Mouse (Mus musculus) brown adipose tissue, adult 24 weeks (tissue): ENCODE data around the gene Mrps18a. TPM values are rescaled to one million over a fixed set of nuclear protein-coding genes. Genes with fewer than 3 reads are reported as not detected.
A peak's percentile ranks its signal among the peaks of the same experiment; 100 is the strongest.

Source experiments
- H3K27ac ChIP-seq: fragments of 200-500 bp; replicated peaks from 2 replicates; pipeline ENCODE4 v1.5.1; 2012; ENCODE audit warnings: low read depth, mild to moderate bottlenecking, low read length
- H3K4me1 ChIP-seq: fragments of 200-500 bp; 2 replicates; pipeline ENCODE4 v1.6.1; 2012; ENCODE audit warnings: low read length, mixed read lengths; ENCODE audit not compliant: control insufficient read depth, insufficient read depth, insufficient read length
- H3K4me3 ChIP-seq: fragments of 200-500 bp; 2 replicates; pipeline ENCODE4 v1.5.1; 2012; ENCODE audit warnings: low read depth, mild to moderate bottlenecking, low read length, moderate library complexity; ENCODE audit not compliant: insufficient read depth
- polyA plus RNA-seq: library from polyadenylated mRNA; stranded (reverse); fragments of >200 nt; gene quantifications from 2 replicates; pipeline ENCODE4 v1.2.4, GENCODE M21; 2012; ENCODE audit not compliant: missing spikeins, insufficient read depth, insufficient read length

Gene Mrps18a
- polyA plus RNA-seq, 1 experiment: 150 TPM

DNA sequence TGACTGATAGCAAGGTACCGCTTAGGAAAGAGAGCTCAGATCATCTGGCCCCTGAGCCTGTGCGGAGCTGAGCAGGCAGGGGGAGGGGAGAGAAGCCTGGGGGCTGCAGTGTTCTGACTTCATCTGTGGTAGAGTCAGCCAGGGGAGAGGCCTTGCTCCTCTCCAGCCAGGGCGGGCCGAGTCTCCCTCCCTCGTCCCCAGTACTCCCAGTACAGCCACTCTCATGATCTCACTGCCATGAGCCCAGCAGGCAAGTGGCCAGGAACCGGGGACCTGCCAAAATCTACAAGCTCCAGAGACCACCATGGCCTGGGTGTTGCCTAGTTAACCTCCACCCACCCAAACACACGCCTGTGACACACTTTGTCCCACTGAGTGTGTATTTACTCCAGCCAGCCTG lies 29.1 kb upstream of the Mrps18a start:
- no peaks in the 10 kb centered on the region for H3K4me1 ChIP-seq
- no peak overlapping the region for H3K4me3 ChIP-seq
- H3K27ac ChIP-seq: 0 out of 2 replicates have a peak overlapping the region, but pooled peaks have one; percentile 15

DNA sequence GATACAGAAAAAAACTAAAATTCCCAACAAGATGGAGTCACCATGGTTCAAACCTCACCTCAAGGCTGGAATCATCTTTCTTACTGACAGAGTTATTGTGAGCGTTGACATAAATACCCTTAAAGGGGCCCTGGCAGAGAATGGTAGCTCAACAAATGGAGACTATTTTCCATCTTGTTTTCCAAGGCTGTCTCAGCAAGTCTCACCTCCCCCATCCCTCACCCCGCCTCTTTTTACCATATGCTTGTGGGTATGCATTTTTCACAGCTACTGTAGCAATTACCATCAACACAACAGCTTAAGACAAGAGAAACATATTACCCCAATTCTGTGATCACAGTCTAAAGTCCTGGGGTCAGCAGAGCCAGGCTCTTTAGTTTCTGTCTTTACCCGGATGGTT lies 27.4 kb upstream of the Mrps18a start:
- Histone ChIP-seq H3K27ac (no peak overlapping the region), H3K4me3 (no peak overlapping the region), H3K4me1 (no peaks in the 10 kb centered on the region)

DNA sequence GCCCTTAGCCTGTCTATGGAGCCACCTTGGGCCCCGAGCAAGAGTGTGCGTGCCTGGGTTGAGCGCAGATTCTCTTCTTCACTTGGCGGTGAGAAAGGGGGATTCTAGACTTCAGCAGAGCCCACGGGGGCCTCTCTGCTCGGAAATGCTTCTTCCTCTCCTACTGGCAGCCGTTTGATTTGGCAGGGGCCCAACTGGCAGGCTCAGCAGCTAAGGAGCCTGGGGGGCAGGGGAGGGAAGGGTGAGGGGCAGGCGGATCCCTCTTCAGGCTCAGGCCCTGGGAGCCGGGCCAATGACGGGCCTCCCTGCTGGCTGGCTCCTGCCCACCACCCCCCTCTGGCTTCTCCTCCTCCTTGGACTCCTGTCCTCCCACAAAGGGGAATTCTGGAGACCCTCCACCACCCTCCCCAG lies 26.7 kb upstream of the Mrps18a start:
- no peaks in the 10 kb centered on the region for H3K4me1 ChIP-seq
- no peak overlapping the region for H3K4me3 ChIP-seq
- H3K27ac ChIP-seq: no peak overlapping the region

DNA sequence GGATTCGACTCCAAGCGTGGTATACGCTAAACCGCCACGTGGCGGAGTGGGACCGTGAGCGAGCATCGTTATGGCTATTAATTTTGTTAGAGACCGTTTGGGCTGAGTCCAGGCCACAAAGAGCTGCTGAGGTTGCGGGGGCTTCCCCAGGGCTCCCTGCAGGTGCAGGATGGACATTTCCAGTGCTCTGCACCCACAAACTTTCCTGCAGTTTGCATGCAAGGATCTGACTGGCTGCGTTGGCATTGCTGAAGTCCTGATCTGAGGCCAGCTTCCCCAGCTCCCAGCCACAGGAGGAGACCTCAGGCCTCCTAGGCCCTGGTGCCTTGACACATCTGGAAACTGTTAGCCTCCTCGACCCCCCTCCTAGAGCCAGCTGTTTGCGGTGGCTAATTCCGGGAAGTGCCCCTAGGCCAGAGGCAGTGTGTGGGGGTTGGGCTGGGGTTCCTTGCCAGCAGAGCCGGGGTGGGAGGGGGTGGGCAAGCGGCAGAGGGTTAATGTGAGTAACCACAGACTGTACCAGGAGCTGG lies 24.4 kb upstream of the Mrps18a start:
- H3K4me1 ChIP-seq: no peaks in the 10 kb centered on the region
- H3K4me3 ChIP-seq: no peak overlapping the region
- H3K27ac ChIP-seq: no peak overlapping the region

DNA sequence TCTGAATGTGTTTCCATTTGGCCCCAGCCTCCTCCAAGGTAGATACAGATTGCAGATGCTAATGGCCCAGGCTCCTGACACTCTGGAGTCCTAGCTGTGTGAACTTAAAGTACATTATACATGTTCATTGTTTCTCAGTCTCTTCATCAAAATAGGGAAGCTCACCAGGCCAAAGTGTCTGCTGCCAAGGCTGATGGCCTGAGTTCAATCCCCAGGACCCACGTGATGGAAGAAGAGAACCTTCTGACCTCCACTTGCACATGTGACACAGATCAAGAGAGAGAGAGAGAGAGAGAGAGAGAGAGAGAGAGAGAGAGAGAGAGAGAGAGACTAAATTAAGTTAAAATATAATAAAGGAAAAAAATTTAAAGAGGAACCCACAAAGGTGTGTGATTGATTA lies 19.4 kb upstream of the Mrps18a start:
- Histone ChIP-seq H3K4me3 (no peak overlapping the region), H3K4me1 (no peaks in the 10 kb centered on the region), H3K27ac (no peak overlapping the region)

DNA sequence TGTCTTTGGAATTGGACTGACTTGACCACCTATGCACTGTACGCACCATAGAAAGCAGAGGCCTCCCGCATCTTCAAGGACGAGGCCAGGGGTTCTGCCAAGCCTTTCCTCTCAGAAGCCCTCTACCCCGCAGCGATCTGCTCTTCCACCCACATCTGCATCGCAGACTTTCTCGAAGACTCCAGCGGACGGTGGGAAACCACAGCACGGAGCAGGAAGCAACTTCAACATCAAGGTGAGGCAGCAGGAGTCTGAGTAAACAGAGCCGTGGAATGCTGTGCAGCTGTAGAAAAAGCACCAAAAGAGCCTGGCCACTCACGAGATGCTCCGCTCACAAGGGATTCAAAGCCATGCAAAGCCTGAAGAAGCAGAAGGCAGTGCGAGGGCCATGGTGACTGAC lies 18.9 kb upstream of the Mrps18a start:
- no peaks in the 10 kb centered on the region for H3K4me1 ChIP-seq
- H3K27ac ChIP-seq: no peak overlapping the region
- H3K4me3 ChIP-seq: no peak overlapping the region

DNA sequence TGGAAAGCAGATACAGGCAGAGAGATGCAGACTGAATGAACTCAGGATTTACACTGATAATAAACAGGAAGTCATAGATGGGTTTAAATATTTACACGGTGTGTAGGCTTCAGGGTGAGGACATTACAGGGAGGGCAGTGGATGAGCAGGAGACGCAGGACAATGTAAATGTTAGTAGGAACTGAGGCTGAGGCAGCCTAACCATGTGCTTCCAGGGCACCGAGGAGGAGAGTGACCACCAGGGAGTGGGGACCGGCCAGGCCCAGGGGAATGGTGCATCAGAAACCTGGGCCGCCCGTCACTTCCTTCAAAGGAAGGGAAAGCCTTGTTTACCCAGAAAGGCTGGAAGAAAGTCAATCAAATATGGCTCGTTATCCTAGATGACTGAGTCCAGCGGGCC lies 12.3 kb upstream of the Mrps18a start:
- Histone ChIP-seq H3K4me1 (no peaks in the 10 kb centered on the region), H3K27ac (no peak overlapping the region)

DNA sequence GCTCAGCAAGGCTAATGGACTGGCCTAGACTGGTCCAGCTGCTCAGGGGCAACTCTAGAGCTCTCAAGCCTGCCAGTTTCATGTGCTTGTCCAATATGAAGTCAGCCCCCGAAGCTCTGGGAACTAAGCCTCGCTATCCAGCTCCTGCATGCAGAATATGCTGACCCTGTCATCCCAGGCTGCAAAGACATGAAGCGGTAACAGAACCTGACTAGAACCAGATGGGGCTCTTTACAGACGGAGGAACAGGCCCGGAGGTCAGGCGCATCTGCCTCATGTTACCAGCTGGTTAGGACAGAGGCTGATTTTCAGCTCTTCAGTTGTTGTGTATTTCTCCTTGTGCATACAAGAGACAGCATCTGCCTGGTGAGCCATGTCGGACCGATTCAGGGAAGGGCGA lies 8.9 kb upstream of the Mrps18a start:
- no peaks in the 10 kb centered on the region for H3K4me1 ChIP-seq
- no peak overlapping the region for H3K27ac ChIP-seq
- no peak overlapping the region for H3K4me3 ChIP-seq

More for the DNA sequence above, 12.3 kb upstream of the Mrps18a start:
- no peak overlapping the region for H3K4me3 ChIP-seq

DNA sequence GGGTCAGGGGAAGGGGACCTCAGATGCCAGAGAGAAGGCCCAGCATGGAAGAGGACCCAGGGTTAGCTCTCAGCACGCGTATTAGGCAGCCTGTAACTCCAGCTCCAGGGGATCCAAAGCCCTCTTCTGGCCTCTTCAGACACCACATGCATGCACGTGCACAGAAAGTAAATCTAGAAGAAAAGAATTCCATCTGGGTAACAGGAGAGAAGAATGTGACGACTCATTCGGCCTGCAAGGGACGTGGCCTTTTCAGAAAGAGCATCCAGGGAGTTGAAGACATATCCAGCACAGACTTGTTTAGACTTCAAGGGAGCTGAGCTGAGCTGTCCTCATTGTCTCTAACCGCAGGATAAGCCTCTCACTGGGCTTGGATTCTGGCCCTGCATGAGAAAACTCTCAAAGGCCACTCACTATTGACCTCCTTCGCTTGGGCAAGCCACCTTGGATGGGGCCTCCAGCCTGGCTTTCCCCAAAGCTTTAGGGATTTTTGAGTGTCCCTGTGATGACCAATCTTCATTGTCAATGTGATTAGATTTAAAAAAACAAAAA lies 8.1 kb upstream of the Mrps18a start:
- H3K4me3 ChIP-seq: no peak overlapping the region
- no peaks in the 10 kb centered on the region for H3K4me1 ChIP-seq
- no peak overlapping the region for H3K27ac ChIP-seq

DNA sequence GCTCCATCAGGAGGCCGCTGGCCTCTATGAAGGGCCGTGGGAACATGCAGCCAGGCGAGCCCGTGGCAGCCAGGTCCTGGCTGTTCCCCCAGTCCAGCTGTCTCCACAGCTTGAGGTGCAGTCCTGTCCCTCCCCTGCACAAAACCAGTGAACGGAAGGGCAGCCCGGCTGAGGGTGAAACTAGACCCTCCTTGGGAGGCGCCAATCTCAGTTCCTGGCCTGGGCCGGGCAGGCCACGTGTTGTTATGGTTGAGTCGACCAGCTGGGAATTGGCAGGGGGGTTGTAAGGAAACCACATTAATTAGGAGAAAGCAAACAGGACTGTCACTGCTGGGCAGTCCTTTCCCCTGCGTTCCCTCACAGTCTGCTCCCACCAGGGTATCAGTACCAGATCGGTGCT lies 6.3 kb upstream of the Mrps18a start:
- Histone ChIP-seq H3K27ac (no peak overlapping the region), H3K4me1 (no peaks in the 10 kb centered on the region), H3K4me3 (no peak overlapping the region)

DNA sequence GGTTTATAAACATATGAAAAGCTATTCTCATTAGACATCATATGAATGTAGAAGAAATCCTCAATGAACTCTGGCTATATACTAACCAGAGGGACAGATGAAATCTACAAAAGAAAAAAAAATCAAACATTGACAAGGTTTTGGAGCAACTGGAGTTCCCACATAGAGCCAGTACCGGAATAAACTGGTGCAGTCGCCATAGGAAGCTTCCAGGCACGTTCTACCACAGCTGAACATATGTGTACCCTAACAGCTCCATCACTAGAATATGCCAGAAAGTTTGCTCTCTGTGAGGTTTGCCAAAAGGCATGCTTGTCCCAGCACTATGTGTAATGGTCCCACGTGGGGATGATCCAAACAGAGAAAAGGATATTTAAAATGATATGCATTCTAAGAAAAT lies 2.5 kb upstream of the Mrps18a start:
- no peak overlapping the region for H3K4me3 ChIP-seq
- no peaks in the 10 kb centered on the region for H3K4me1 ChIP-seq
- no peak overlapping the region for H3K27ac ChIP-seq

DNA sequence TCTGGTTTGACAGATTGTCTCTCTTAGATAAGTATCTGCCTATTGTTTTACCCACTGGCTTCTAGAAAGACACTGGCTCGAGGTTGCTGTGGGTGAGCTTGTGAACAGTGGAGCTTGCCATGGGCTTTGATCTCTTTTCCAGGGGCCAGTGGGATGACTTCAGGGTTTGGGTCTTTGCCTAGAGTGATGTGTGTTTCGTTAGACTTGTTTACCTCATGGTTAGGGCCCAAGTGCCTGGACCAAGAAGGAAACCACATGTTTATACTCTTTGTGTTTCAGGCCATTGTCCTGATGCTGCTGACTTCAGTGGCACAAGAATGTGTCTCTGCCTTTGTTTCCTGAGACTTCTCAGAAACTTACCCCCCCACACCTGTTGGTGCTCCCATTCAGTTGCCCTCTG lies 4.7 kb downstream of the Mrps18a start:
- 0 out of 2 replicates have a peak, but pooled peaks cover 5% of the 10 kb centered on the region for H3K4me1 ChIP-seq
- H3K4me3 ChIP-seq: no peak overlapping the region
- H3K27ac ChIP-seq: no peak overlapping the region

DNA sequence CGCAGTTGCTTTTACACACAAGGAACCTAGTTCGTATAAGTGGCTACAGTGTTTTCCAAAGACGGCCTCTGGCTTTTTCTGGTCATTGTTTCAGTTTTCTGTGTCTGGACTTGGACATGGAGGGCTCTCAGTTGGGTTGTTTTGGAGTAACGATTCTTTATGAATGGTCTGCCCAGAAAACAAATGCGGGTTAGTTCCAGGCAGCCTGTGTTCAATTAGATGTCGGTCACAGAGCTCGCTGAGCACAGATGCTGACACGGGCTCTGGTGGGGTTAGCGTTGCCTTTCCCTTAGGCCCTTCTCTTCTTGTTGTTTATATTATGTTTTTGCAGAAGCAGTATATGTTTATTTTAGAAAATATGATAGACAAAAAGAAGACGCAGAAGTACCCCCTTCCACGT lies 5.4 kb downstream of the Mrps18a start:
- Histone ChIP-seq H3K4me3 (no peak overlapping the region), H3K27ac (no peak overlapping the region), H3K4me1 (0 out of 2 replicates have a peak, but pooled peaks cover 5% of the 10 kb centered on the region)

DNA sequence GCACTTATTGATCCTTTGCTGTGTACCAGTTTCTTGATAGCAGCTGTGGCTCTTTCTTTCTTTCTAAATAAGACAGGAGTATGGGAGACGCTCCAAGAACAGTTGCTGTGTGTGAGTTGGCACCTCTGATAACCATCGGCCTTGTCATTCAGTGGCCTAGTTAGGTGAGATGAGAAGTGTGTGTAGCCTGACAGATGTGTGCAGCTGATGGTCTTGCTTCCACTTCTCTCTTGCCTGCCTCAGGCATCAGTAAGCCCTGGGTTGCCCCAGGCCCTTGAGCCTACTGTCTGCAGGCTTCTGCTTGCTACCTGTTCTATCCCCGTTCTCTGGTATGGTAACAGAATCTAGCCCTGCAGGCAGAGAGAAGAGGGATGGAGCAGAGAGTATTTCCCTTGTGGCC lies 6.1 kb downstream of the Mrps18a start:
- Histone ChIP-seq H3K27ac (no peak overlapping the region), H3K4me3 (no peak overlapping the region), H3K4me1 (0 out of 2 replicates have a peak, but pooled peaks cover 5% of the 10 kb centered on the region)

DNA sequence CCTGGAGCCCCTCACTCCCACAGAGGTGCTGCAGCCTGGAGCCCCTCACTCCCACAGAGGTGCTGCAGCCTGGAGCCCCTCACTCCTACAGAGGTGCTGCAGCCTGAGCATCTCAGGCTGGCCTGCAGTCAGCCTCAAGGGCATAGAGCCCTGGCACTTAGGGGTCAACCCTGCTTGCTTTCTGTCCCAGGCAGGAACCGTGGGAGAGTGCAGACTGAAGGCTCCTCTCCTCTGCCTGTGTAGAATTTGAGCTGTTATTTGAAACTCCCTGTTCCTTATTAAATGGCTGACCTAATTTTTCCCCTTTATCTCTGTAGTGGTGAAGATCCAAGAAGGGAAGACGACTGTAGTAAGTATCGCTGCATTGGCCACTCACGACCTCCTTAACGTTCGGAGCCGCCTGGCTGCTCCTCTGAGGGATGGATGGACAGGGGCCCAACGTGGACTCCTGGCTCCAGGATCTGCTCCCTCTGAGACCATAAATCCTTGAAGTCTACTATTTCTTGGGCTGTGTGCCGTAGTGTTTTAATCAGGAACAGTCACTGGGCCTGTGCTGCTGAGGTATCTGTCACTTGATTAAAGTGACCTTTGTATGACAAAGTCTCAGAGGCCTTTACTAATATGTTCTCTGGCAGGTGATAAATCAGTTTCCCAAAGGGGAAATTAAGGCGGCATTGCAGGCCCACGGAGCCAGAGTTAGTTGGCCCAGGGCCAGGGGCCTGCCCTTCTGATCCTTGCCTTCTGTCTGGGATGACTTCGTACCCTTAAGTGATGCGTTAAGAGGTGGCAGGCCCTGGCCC lies 7.0 kb downstream of the Mrps18a start:
- H3K27ac ChIP-seq: no peak overlapping the region
- no peak overlapping the region for H3K4me3 ChIP-seq
- H3K4me1 ChIP-seq: 0 out of 2 replicates have a peak, but pooled peaks cover 5% of the 10 kb centered on the region

DNA sequence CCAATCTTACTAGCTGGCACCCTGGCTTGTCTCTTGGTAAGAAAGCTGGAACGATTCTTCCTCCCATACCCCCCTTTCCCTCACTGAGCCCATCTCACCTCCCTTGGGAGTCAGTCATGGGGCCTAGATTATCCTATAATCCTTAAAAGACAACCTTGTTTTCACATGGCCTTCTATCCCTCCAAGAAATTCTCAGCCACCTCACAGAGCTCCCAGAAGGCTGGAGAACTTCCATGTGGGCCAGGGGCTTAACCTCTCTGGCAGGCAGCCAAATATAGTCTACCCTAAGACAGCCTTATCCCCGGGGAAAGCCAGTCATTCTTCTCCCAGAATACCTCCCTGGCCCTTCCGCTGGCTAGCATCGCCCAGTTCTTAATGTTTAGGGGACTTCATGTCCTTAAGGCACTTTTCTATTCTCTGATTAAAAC lies 7.7 kb downstream of the Mrps18a start:
- Histone ChIP-seq H3K27ac (no peak overlapping the region), H3K4me1 (0 out of 2 replicates have a peak, but pooled peaks cover 5% of the 10 kb centered on the region), H3K4me3 (no peak overlapping the region)
